Comparison of ENCODE assay signal across 35 mouse cellular contexts in genomic region chr1:36085069-36085468, GRCm38 (mm10).
"Had no signal": no experiment of that assay in that cellular context is flagged by ENCODE, and none has a peak within 500 bp of the region (broad histone marks: within the 10 kb centered on the region; RNA-seq: fewer than 3 reads in every experiment).

No protein-coding gene starts in this region.

- H3K9ac ChIP-seq: heart, embryonic 12.5 days; heart, embryonic 13.5 days; heart, embryonic 15.5 days; hindbrain, embryonic 12.5 days; hindbrain, embryonic 13.5 days; hindbrain, embryonic 14.5 days; hindbrain, embryonic 15.5 days; intestine, embryonic 15.5 days; kidney, embryonic 15.5 days had no signal

- H3K4me2 ChIP-seq: heart, embryonic 11.5 days; heart, embryonic 12.5 days; heart, embryonic 13.5 days; heart, embryonic 15.5 days; hindbrain, embryonic 12.5 days; hindbrain, embryonic 13.5 days; hindbrain, embryonic 14.5 days; hindbrain, embryonic 15.5 days; intestine, embryonic 15.5 days; kidney, embryonic 15.5 days had no signal

- H3K4me3 ChIP-seq: heart, embryonic 12.5 days; heart, embryonic 13.5 days; heart, embryonic 15.5 days; hindbrain, embryonic 10.5 days; hindbrain, embryonic 12.5 days; hindbrain, embryonic 13.5 days; hindbrain, embryonic 15.5 days; intestine, embryonic 15.5 days; kidney, embryonic 15.5 days; layer of hippocampus, adult 2 months; left cerebral cortex, adult 2 months had no signal

- H3K27me3 ChIP-seq: heart, embryonic 12.5 days; heart, embryonic 13.5 days; heart, embryonic 15.5 days; hindbrain, embryonic 12.5 days; hindbrain, embryonic 13.5 days; hindbrain, embryonic 15.5 days; intestine, embryonic 15.5 days; kidney, embryonic 15.5 days had no signal

- DNase-seq: heart, postnatal 10 days; heart, postnatal 14 days; heart, postnatal 36 days; heart, postnatal 4 days; kidney, adult 11 months; kidney, adult 18-20 months; kidney, adult 2 months; kidney, adult 8-10 months; kidney, adult 9 months; kidney, postnatal 10 days; kidney, postnatal 14 days; kidney, postnatal 25 days; kidney, postnatal 36 days; kidney, postnatal 4 days; layer of hippocampus, adult 9-11 months; layer of hippocampus, postnatal 36 days had no signal

- H3K27ac ChIP-seq: heart, embryonic 13.5 days; heart, embryonic 15.5 days; hindbrain, embryonic 10.5 days; hindbrain, embryonic 12.5 days; hindbrain, embryonic 13.5 days; hindbrain, embryonic 14.5 days; hindbrain, embryonic 15.5 days; hindbrain, postnatal 0 days; intestine, embryonic 15.5 days; kidney, embryonic 15.5 days; kidney, postnatal 0 days; layer of hippocampus, adult 2 months; left cerebral cortex, adult 2 months had no signal

- ATAC-seq: hindbrain, embryonic 16.5 days; hindbrain, postnatal 0 days; inflammation-experienced regulatory T-cells, adult 6 months; intestine, embryonic 15.5 days; intestine, embryonic 16.5 days; intestine, postnatal 0 days had no signal

- H3K9me3 ChIP-seq: heart, embryonic 12.5 days; heart, embryonic 13.5 days; heart, embryonic 15.5 days; hindbrain, embryonic 10.5 days; hindbrain, embryonic 12.5 days; hindbrain, embryonic 13.5 days; hindbrain, embryonic 15.5 days; intestine, embryonic 15.5 days; kidney, embryonic 15.5 days had no signal
